Mouse (Mus musculus) cerebellum, adult 11 months (tissue): ENCODE measurements around the gene Evx1.
"Not testable (repeated sequence)": the region's sequence is repeated elsewhere in the genome, so short reads cannot be mapped to it uniquely, and the experiment has no call there.

Experiments used
- DNase-seq: peaks from one replicate; pipeline ENCODE4 v3.0.0; 2022

Evx1 gene

DNA sequence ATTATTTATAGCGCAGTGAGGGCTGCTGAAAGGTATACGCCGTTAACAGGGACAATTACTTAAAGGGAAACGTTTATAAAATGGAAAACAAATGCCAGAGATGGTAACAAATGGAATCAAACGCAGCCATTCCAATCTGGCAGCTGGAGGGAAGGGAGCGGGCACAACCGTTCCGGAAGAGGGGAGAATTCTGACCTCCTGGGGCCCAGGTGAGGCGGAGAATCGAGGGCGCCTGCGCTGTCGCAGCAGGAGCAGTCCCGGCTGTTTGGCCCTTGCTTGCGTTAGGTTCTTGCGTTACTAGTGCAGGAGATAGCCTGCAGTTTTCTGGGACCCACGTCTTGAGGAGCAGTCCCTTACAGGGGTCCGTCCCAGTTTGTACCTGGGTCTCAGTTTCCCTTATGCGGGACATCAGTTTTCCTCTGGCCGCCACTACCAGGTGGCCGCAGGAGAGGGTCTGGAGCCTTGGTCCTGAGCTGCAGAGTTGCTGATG, 8.6 kb downstream of the Evx1 start:
- no peak for DNase-seq

- DNase-seq: no peak
Observed at GRCm38 (mm10) chr6:52322721-52323215, 9.5 kb downstream of the Evx1 start.

DNA sequence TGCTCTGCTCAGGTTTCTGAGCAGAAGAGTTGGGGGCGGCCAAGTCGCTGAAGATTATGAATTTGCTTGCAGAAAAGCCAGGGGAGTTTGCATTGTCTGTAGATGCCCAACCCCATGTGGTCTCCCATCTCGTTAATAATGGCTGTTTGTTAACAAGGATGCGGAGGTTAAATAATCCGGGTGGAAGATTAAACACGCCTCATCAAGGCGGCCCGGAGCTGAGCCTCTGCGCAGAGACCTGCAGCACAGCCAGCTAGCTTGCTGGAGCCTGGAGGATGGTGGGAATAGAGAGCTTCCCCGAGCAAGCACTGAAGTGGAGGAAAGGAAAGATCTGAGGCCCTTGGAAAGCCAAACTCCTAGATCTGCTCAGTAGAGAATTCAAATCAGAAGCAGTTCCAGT, 10.0 kb downstream of the Evx1 start:
- no peak for DNase-seq

- DNase-seq: no peak
Observed at GRCm38 (mm10) chr6:52324061-52324460, 10.8 kb downstream of the Evx1 start.

- not testable (repeated sequence) for DNase-seq
Observed at GRCm38 (mm10) chr6:52346816-52347215, 33.5 kb downstream of the Evx1 start.

- DNase-seq: no peak
Observed at GRCm38 (mm10) chr6:52366021-52366420, 52.7 kb downstream of the Evx1 start.

DNA sequence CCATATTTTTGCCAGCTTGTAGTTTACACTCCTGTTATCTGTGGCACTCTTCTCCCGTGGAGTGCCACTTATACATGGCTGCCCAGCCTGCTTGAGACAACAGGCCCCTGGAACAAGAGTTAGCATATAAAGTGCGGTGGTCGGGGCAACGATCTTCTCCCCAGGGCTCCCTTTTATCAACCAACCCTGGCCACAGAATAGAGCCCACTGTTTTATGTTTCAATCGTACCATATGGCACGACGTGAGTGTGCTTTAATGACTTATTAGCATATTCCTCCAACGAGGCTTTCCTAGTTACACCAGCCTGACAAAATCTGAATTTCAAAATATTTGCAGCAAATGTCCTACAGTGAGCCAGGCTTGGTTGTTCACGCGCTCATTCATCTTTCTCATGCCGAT, 53.2 kb downstream of the Evx1 start:
- DNase-seq: no peak

DNA sequence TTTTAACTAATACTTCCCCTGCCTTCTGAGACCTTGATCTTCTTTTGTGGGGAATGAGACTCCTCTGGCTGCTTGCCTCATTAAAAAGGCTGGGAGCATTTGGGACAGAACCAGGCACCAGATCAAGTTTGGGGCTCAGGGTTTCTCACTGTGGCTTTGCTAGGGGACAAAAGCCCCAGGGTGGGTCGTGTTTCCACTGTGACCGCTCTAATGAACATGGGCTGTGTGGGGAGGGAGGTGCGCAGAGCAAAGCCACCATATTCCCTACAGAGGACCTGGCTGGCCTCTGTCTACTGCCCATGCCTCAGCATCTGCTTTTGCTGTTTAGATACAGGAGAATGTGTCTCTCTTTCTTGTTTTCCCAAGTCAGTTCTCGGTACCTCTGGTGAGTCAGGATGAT, 53.8 kb downstream of the Evx1 start:
- no peak for DNase-seq
